Mouse (Mus musculus) neural tube, embryonic 14.5 days (tissue): ENCODE measurements around the gene Esrra. TPM values are rescaled to one million over a fixed set of nuclear protein-coding genes. Genes with fewer than 3 reads are reported as not detected.

ENCODE experiments used
- ATAC-seq: fragments of 200-750 bp; cut with Nextera tagmentation; 2 replicates; pipeline ENCODE4 v1.8.0; 2017; ENCODE audit warnings: low read depth, mild to moderate bottlenecking, moderate TSS enrichment, moderate library complexity
- H3K27ac ChIP-seq: fragments of 300-500 bp; sonication (generic); 2 replicates; pipeline ENCODE4 v1.5.1; 2014; ENCODE audit warnings: low read depth, mild to moderate bottlenecking, control low read depth, low read length, moderate library complexity, mixed read lengths
- H3K27me3 ChIP-seq: fragments of 300-500 bp; sonication (generic); 2 replicates; pipeline ENCODE4 v1.6.1; 2014; ENCODE audit warnings: low read length; ENCODE audit not compliant: control insufficient read depth, insufficient read depth
- H3K36me3 ChIP-seq: fragments of 300-500 bp; sonication (generic); 2 replicates; pipeline ENCODE4 v1.6.1; 2014; ENCODE audit warnings: low read length, mixed read lengths; ENCODE audit not compliant: control insufficient read depth, insufficient read depth
- H3K4me1 ChIP-seq: fragments of 300-500 bp; sonication (generic); 2 replicates; pipeline ENCODE4 v1.6.1; 2014; ENCODE audit warnings: low read length; ENCODE audit not compliant: control insufficient read depth, insufficient read depth
- H3K4me2 ChIP-seq: fragments of 300-500 bp; sonication (generic); 2 replicates; pipeline ENCODE4 v1.6.1; 2014; ENCODE audit warnings: mild to moderate bottlenecking, low read depth, low read length, control low read depth
- H3K4me3 ChIP-seq: fragments of 300-500 bp; sonication (generic); 2 replicates; pipeline ENCODE4 v1.5.1; 2014; ENCODE audit warnings: low read depth, low read length, control low read depth, mixed read lengths
- H3K9ac ChIP-seq: fragments of 300-500 bp; sonication (generic); replicated peaks from 2 replicates; pipeline ENCODE4 v1.6.1; 2014; ENCODE audit warnings: low read depth, mild to moderate bottlenecking, control low read depth, low read length, mixed read lengths
- H3K9me3 ChIP-seq: fragments of 300-500 bp; sonication (generic); 2 replicates; pipeline ENCODE4 v1.6.1; 2016; ENCODE audit warnings: low read length; ENCODE audit not compliant: control insufficient read depth
- WGBS: fragments of 180-500 bp; shearing (Covaris S2); extraction: QIAGEN DNeasy Blood & Tissue Kit; methylation state at CpG from one replicate; pipeline ENCODE4 v1.1.7; 2014; 5-methylcytosine and 5-hydroxymethylcytosine counted together
- polyA plus RNA-seq: library from polyadenylated mRNA; unstranded; fragments of >200 nt; fragmentation: Nextera tagmentation; extraction: Ambion mirVana; gene quantifications from 2 replicates; pipeline ENCODE4 v1.2.1, GENCODE M21; 2014

The Esrra gene
- polyA plus RNA-seq, 1 experiment from 2014 or later = 8.4 TPM

DNA sequence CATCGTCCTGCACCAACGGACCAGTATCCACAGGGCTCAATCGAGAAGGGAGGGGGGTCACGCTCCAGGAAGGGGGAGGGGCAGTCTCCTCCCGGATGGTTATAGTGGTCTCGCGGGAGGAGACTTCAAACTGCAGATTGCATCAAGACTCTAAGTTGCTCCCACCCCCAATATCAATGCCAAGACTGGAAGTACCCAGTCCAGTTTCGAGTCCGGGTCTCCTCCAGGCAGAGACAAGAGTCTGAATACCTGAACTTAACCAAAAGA, 3.6 kb upstream of the Esrra start, which contains the start of gene Catsperz:
Catsperz (minus strand) TSS at position 74 of the 267 bp plus-strand sequence.
- Histone ChIP-seq H3K36me3 (no peaks in the 10 kb centered on the region), H3K4me1 (peaks cover 8% of the 10 kb centered on the region), H3K4me2 (peak within 1 kb of the TSS; percentile 11; the same call in 1 of the 2 replicates), H3K27ac (no peak within 1 kb of the TSS), H3K9me3 (no peaks in the 10 kb centered on the region), H3K9ac (no peak within 1 kb of the TSS), H3K27me3 (peaks cover 56% of the 10 kb centered on the region), H3K4me3 (peak within 1 kb of the TSS; percentile 9; the same call in 1 of the 2 replicates)
- no peak for ATAC-seq
- WGBS = 2% methylated on average over 9 of the region's 9 CpGs

DNA sequence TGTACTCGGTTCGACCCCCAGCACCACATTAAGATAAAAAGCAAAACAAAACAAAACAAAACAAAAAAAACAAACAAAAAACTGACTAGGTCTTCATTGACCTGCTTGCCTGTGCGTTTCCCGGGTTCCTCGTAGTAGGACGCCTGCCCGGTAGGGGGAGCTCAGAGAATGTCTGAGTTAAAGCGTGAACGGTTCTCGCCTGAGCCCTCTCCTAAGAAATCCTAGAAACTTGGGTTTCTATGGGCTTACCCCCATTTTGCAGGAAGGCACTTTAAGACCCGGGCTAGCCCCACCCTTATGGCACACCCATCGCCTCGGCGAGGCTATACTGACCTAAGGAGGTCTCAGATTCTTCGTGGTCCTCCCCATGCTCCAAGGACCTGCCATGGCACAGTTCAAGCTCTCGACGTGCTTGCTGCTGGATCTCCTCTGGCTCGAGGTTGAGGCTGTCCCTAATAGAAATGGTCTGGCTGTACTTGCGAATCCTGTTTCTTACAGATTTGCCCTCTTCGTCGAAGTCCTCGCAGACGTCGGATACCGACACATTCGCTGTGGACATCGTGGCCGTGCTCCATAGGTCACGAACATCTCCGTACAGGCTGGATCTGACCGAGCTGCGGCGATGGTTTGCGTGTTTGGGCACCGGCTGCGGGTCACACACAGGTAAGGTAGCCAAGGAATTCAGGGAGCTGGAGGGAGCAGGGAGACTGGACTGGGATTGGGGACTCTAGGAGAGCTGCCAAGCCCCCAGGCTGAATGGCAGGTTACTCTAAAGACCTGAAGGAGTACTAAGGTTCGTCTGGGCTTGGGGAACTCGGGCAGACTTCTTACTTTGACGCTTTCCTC, 3.1 kb upstream of the Esrra start:
- Histone ChIP-seq H3K36me3 (no peaks in the 10 kb centered on the region), H3K9ac (no peak overlapping the region), H3K4me2 (peak overlapping the region; percentile 11; the same call in 1 of the 2 replicates), H3K9me3 (no peaks in the 10 kb centered on the region), H3K4me1 (peaks cover 14% of the 10 kb centered on the region), H3K4me3 (no peak overlapping the region), H3K27ac (no peak overlapping the region), H3K27me3 (peaks cover 54% of the 10 kb centered on the region)
- no peak for ATAC-seq
- 3% methylated on average over 39 of the region's 39 CpGs for WGBS

DNA sequence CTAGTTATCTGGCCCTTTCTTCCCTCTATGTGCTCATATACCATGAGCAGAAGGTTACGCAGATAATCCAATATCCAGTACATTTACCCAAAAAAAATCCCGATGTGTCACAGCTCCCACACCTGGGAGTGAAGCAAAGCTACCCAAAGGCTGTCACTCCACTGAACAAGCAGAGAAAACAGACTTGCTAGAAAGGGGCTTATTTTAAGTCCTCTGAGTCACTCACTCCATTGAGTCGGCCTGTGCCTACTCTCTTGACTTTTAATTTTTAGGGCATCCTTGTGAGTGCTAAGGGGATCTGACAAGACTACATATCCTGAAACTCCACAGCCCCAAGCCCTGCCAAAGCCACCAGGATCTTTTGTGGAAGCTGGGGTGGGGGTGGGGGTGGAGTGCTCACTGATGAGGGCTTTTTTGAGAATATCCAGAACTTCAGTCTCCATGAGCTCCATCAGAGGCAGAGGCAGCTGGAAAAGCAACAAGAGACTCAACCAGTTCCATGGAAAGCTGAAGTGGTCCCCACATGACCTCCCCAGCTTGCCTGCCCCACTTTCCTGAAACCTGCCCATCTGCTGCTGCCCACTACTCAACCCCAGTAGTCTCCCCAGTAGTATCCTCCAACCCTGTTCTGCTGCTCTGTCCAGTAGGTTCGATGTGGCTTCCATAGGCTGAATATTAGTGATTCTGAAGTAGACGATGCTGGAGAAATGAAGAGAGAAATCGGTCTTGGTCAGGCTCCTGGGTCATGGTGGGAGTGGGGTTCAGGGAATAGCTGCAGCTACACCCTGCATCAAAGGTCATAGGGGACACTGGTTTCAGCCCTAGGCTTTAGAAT, 1.5 kb upstream of the Esrra start:
- peak overlapping the region; percentile 96; the same call in 1 of the 2 replicates for H3K4me2 ChIP-seq
- peak overlapping the region; percentile 73; the same call in 1 of the 2 replicates for H3K4me3 ChIP-seq
- ATAC-seq = no peak
- H3K27me3 ChIP-seq = peaks cover 48% of the 10 kb centered on the region
- no peaks in the 10 kb centered on the region for H3K36me3 ChIP-seq
- H3K9me3 ChIP-seq = no peaks in the 10 kb centered on the region
- no peak overlapping the region for H3K27ac ChIP-seq
- peaks cover 14% of the 10 kb centered on the region for H3K4me1 ChIP-seq
- WGBS = 67% methylated on average over 6 of the region's 6 CpGs
- no peak overlapping the region for H3K9ac ChIP-seq

DNA sequence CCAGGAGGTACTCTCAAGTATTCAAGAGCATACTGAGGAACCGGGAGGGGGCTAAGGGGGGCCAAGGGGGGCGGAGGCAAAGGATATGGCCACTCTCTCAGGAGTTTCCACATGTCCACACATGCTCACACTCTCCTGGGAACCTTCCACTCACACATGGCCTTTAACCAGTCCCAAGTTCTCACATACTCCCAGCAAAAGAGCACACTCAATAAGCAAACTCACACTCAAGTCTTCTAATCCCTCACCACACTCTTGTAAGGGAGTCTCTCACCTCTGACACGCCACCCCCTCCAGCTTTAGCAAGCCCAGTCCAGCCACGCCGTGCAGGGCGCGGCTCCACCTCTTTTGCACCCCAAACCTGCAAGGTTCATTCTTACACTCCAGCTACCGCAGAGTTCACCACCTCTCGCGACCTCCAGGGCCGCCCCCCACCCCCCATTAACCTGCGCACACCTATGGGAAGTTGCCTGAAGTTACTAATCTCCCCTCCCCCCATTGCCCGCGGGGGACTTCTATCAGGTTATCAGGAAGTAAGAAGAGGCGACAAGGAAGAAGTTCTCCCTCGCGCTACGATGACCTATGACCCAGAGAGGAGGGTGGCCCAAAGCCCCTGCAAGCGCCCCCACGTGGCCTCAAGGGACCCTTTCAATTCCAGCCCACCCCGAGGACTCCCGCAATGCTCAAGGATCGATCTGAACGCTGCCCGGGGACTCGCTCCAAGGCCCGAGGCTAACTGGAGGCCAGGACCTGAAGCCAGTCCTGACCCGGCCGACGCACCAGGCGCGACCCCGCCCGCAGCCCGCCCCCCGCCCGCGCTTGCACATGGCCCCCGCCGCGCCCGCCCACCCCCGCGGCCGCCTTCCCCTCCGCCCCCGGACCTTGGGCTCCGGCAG, 624 bp downstream of the Esrra start:
- Histone ChIP-seq H3K9ac (peak overlapping the region; percentile 90), H3K4me1 (peaks cover 14% of the 10 kb centered on the region), H3K4me3 (peak overlapping the region; percentile 73), H3K27ac (peak overlapping the region; percentile 91), H3K9me3 (no peaks in the 10 kb centered on the region), H3K4me2 (peak overlapping the region; percentile 96), H3K27me3 (peaks cover 32% of the 10 kb centered on the region), H3K36me3 (no peaks in the 10 kb centered on the region)
- WGBS = 4% methylated on average over 36 of the region's 48 CpGs
- ATAC-seq = peak; percentile 8

DNA sequence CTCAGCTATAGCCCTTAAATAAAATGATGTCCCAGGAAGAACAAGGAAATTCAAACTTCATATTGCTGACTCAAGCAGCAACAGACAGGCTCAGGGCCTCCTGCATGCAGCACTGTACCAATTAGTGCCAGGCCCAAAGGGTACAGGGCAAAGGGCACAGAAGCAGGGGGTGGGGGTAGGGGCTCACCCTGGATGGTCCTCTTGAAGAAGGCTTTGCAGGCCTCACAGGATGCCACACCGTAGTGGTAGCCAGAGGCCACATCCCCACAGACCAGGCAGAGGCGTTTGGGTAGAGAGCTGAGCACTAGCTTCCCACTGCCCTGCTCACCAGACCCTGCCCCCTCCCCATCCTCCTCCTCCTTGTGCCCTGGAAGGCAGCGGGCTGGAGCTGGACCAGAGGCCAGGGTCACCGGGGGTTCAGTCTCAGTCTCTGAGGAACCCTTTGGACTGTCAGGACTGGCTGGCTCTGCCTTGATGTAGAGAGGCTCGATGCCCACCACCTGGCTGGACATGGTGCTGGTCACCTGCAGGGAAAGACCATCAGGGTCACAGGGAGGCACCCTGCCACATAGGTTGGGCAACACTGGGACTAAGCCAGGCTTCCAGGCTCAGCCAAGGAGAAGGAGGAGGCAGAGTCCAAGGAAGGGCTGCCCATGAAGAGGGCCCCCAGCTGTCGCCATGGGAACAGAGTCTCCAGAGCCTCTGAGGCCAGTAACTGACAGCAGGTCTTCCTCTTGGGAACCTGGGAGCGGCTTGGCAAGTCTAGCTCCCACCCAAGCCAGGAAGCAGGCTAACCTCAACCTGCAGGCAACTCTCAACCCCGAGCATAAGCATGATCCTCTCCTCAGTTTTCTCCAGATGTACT, 1.5 kb downstream of the Esrra start:
- H3K4me1 ChIP-seq = peaks cover 14% of the 10 kb centered on the region
- H3K9me3 ChIP-seq = no peaks in the 10 kb centered on the region
- H3K27ac ChIP-seq = no peak overlapping the region
- peak overlapping the region; percentile 96 for H3K4me2 ChIP-seq
- peaks cover 24% of the 10 kb centered on the region for H3K27me3 ChIP-seq
- H3K9ac ChIP-seq = peak overlapping the region; percentile 90
- H3K36me3 ChIP-seq = no peaks in the 10 kb centered on the region
- WGBS = 40% methylated on average over 8 of the region's 8 CpGs
- no peak for ATAC-seq
- peak overlapping the region; percentile 73 for H3K4me3 ChIP-seq

DNA sequence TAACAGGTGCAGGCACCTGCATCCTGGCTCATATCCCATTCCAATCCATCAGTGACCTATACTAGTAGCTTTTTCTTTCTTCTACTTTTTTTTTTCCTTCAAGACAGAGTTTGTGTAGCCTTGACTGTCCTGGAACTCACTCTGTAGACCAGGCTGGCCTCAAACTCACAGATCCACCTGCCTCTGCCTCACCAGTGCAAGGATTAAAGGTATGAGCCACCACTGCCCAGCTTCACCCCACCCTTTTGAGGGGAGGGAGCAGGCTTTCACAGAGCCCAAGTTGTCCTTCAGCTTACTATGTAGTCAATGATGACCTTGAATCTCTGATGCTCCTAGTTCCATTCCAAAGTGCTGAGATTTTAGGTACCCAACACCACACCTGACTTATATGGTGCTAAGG, 2.2 kb downstream of the Esrra start:
- no peaks in the 10 kb centered on the region for H3K9me3 ChIP-seq
- ATAC-seq = no peak

DNA sequence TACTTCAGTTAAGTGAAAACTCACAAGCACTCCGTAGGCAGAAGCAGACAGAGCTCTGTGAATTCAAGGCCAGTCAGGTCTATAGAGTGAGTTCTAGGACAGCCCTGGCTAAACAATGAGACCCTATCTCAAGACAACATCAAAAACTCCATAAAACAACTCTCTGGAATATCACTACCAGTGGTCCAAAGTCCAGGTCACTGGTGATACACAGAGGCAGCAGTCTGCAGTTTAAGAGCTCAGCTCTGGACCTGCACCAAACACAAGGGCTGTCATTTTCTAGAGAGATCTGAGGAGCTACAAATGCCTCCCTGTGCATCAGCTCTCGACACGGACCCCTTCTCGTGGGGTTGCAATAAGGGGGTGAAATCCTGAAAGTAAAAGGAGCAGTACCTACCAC, 3.3 kb downstream of the Esrra start:
- H3K4me1 ChIP-seq = peaks cover 14% of the 10 kb centered on the region
- H3K4me3 ChIP-seq = no peak overlapping the region
- H3K4me2 ChIP-seq = no peak overlapping the region
- H3K9me3 ChIP-seq = no peaks in the 10 kb centered on the region
- 97% methylated on average over 4 of the region's 4 CpGs for WGBS
- H3K27ac ChIP-seq = no peak overlapping the region
- H3K27me3 ChIP-seq = peaks cover 6% of the 10 kb centered on the region; the same call in 1 of the 2 replicates
- ATAC-seq = no peak
- no peak overlapping the region for H3K9ac ChIP-seq
- H3K36me3 ChIP-seq = no peaks in the 10 kb centered on the region

More for the DNA sequence above, 2.2 kb downstream of the Esrra start:
- Histone ChIP-seq H3K4me1 (peaks cover 14% of the 10 kb centered on the region), H3K9ac (no peak overlapping the region), H3K27me3 (peaks cover 17% of the 10 kb centered on the region), H3K4me2 (no peak overlapping the region), H3K36me3 (no peaks in the 10 kb centered on the region), H3K27ac (no peak overlapping the region), H3K4me3 (no peak overlapping the region)

DNA sequence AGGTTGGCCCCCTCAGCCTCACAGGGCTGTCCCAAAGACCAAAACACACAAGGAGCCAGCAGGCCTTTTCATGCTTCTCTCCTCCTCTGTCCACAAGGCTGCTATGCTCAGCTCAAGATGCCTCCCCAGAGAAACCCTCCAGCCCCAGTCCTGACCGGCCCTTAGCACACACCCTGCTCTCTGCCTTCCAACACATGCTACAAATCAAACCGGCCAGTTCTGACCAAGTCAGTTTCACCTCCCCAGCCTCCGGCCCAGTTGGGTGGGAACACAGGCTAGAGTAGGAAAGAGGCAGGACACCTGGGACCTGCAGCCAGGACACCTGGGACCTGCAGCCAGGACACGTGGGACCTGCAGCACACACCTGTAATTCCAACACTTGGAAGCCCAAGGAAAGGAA, 5.1 kb downstream of the Esrra start:
- 87% methylated on average over 4 of the region's 4 CpGs for WGBS
- Histone ChIP-seq H3K36me3 (peaks cover 16% of the 10 kb centered on the region), H3K27me3 (no peaks in the 10 kb centered on the region), H3K4me1 (peaks cover 15% of the 10 kb centered on the region), H3K9me3 (no peaks in the 10 kb centered on the region), H3K27ac (no peak overlapping the region), H3K4me2 (no peak overlapping the region), H3K4me3 (no peak overlapping the region), H3K9ac (no peak overlapping the region)
- no peak for ATAC-seq
